Mouse (Mus musculus) gastrocnemius, postnatal 10 days (tissue): ENCODE data around the gene Lyl1. TPM values are rescaled to one million over a fixed set of nuclear protein-coding genes. Genes with fewer than 3 reads are reported as not detected.

ENCODE experiments used
- DNase-seq: peaks from one replicate; pipeline ENCODE4 v3.0.0; 2021; ENCODE audit warnings: mixed read lengths
- total RNA-seq, 2 experiments: library from RNA; stranded (reverse); gene quantifications; 2 replicates each; pipeline ENCODE4 v1.2.3; 2021

Gene Lyl1
- total RNA-seq, 2 experiments from 2014 or later = 3.3 to 5.4 TPM

DNA sequence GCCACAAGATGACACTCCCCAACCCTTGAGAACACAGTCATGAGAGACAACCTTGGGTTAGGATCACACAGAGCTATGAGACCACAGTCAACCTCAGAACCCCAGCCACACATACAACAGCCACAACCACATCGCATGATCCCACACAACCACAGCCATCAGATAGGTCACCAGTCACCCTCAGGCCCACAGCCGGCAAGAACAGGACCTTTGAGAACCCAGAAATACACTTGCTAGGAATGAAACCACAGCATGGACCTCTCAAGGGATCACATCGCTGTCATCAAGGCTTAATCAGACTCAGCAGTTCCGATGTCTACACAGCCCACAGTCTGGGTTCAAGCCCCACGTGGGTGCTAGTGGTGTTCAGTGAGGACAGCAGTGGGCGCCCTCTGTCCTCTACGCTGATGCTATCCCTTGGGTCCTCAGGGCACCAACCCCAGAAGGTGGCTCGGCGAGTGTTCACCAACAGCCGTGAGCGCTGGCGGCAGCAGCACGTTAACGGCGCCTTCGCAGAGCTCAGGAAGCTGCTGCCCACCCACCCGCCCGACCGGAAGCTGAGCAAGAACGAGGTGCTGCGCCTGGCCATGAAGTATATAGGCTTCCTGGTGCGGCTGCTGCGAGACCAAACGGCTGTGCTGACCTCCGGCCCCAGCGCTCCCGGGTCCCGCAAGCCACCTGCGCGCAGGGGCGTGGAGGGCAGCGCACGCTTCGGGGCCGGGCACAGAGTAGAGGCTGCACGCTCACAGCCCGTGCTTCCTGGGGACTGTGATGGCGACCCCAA, 2.4 kb downstream of the Lyl1 start:
- DNase-seq = peak; percentile 33

DNA sequence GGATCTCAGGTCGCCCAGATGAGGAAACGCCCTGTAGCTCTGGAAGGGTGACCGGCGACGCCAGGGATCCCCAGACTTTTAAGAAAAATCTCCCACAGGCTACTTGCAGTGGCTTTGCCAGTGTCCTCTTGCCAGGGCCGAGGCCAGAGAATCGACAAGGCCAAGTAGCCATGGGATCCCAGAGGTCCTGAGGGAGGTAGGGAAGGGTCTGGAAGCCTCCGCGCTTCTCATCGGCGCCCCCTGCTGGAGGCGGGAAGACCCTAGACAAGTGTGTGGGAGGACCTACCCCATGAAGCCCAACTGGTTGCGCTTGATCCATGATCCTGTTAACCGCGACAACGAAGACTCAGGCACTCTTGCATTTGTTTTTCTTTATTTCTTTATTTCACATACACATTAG, 3.1 kb downstream of the Lyl1 start:
- DNase-seq = peak; percentile 86

DNA sequence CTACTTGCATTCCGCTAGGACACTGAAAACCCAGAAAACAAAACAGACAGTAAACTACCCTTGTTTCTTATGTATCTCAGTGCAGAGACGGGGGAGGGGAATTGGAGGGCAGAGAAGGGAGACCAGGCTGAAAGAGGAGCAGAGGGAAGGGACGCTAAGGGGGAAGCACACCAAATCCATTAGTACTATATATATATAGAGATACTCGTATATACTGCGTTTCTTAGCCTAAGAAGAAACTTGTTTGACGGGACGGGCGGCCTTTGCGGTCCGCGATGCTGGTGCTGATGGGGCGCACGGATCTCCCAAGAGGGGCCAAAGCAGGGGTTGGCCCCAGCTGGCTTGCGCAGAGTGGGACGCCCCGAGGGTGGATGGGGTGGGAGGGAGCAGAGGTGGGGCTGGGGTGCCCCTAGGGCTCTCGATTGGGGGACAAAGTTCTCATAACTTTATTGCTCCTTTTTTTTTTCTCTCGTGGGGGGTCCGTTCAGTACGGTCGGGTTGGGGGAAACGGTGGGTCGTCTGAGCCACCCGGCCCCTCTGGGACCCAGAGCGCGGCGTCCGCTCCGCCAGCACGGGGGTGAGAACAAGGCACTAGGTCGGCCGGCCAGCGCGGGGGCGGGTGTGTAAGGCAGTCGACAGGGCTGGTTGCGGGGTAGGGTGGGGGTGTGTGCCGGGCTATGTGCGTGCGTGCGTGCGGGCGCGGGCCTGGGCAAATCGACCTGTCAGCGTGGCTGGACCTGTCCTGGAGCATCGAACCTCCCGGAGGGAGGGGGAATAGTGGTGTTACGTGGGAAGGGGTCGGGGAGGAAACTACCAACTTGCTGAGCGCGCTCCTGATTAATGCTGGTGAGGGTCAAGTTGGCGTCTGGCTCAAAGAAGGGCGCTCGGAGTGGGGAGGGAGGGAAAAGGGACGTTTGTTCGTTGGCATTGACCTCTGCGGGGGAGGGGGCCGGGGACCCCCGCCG, 3.9 kb downstream of the Lyl1 start:
- peak; percentile 48 for DNase-seq

DNA sequence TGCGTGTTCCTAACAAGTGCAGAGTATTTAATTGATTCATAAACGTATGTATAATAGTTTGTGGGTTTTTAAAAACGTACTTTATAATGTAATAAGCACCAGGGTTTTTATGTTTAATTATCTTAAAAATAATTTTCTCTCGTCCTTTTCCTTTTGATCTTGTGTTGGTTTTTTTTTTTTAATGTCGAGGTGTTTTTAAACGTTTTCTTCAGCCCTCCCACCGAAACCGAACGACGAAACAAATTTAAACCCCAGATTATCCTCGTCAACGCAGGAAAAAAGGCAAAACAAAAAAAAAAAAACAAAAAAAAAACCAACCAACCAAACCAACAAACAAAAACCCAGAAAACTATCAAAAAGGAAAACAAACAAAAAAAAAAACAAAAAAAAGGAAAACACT, 4.7 kb downstream of the Lyl1 start:
- DNase-seq = no peak

DNA sequence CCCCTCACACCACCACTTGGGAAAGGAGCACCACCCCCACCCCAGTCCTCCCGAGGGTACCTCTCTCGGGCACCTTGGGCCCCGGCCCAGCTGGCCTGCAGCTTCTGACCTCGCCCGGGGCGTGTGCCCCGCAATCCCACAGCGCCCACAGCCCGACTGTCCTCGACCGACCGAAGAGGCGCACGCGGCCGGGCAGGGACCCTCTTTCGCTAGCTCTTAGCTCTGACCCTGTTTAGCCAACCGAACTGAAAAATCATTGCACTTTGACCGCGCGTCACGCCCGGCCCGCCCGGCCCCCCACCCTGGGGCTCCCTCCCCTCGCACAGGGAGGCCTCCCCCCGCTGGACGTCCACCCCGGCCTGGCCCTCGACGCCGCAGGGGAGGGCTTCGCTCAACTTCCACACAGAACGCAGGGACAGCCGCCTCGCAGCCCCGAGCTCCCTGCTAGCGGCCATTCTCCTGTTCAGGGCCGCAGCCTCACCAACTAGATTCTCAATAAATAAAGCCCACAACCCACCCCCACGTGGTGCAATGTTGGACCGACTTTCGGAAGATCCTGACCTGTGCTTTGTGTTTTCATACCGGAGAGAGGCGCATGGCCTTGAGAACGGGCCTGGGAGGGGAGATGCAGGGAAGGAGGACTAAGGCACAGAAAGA, 5.5 kb downstream of the Lyl1 start:
- DNase-seq = peak; percentile 43

DNA sequence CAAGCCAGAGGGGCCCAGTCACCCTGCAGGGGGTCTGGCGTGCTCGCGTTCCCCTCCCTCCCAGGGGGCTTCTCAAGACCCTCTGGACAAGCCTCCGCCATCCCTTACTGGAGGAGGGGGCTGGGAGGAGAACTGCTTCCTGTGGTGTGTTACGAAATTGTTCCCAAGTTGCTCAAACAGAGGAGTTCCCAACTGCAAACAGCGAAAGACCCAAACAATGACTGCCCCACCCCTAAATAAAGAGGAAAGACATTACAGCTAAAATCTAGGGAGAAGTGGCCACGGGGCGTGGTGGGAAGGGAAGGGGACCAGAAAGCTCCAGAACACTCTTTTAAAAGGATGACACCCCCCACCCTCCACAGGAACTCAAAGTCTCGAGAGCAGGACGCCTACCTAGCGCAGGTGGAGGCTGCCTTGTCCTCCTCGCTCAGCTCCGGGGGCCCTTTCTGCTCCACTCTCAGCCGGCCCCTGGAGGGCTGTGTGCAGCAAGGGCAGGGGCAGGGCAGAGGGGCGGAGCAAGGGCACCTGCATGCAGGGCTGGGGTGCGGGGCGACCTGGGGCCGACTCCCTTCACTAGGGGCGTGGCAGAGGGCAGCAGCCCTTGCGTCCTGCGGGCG, 6.1 kb downstream of the Lyl1 start:
- DNase-seq = peak; percentile 42

DNA sequence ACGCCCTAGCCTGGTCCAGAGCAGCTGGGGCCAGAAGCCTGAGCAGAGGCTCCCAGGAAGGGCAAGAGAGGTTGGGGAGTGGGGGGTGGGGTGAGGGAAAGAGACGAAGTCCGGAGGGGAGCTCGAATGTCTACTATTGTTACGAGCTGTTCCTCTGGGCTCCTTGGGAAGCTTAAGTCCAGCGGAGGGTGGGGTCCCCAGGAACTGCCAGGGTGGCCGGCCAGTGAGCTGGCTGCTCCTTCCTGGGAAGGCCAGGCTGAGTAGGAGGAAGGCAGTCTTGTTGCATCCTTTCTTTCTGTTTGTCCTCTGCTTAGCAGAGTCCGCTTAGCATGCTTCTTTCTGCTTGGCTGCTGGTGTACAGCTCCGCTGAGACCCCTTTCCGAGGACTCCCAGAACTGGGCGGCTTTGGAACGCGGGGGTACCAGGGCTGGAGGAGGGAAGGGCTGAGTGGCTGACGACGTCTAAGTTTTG, 6.8 kb downstream of the Lyl1 start:
- peak; percentile 42 for DNase-seq

DNA sequence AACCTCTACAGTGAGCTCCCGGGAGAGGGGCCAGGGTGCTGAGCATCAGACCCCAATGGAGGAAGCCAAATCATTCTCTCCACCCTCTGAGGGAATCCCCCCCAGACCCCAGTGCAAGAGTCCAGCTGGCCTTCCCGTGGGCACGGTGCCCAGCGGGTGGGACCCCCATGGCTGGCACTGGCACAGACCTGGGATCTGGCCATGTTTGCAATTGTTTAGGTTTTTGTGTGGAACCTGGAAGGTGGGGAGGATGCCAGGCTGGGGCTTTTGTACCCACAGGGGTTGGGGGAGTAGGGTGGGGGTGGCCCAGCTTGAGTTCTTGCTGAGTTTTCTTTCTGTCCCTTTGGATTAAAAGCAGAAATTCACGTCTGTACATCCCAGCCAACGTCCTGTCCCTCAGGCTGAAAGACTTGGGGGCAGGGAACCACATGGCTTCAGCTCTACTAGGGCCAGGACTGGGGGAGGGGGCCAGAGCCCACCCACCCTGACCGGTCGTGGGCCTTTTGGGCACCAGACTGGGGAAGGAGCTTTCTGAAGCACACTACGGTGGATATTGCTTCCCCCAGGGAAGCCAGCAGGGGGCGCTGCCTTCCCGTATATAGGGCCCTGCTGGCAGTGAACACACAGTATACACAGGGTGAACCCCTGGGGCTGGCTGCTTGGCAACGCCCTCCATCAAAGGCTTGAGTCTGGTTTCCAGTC, 7.7 kb downstream of the Lyl1 start:
- DNase-seq = peak; percentile 89

DNA sequence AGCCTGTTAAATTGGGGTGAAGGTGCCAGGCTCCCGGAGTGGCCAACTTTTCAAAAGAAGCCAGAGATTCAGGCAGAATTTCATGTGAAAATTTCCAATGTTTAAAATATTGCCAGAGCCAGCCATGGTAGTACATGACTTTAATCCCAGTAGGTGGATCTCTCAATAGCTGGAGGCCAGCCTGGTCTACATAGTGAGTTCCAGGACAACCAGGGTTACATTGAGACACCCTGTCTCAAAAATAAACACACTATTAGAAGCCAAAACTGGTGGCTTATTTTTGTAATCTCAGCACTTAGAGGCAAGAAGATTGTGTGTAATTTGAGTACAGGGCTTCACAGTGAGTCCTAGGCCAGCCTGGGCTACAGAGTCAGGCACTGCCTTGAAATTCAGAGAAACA, 8.7 kb downstream of the Lyl1 start:
- no peak for DNase-seq

DNA sequence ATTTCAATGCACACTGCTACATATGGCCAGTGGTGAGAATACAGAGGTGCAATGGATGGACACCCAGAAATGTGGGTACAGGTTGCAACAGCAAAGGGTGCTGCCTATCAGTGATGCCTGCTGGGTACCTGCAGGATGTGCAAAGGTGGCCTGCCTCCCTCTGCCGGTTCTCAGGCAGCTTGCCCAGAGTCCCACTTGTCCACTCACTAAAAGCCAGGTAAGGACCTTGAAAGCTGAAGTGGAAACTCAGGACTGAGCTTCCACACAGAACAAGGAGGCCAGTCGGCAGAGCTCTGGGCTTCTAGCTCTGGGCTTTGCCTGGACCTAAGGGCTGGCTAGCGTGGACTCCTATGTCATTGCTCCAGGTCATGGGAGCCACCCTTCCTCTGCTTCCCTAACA, 10.1 kb downstream of the Lyl1 start:
- peak; percentile 10 for DNase-seq

DNA sequence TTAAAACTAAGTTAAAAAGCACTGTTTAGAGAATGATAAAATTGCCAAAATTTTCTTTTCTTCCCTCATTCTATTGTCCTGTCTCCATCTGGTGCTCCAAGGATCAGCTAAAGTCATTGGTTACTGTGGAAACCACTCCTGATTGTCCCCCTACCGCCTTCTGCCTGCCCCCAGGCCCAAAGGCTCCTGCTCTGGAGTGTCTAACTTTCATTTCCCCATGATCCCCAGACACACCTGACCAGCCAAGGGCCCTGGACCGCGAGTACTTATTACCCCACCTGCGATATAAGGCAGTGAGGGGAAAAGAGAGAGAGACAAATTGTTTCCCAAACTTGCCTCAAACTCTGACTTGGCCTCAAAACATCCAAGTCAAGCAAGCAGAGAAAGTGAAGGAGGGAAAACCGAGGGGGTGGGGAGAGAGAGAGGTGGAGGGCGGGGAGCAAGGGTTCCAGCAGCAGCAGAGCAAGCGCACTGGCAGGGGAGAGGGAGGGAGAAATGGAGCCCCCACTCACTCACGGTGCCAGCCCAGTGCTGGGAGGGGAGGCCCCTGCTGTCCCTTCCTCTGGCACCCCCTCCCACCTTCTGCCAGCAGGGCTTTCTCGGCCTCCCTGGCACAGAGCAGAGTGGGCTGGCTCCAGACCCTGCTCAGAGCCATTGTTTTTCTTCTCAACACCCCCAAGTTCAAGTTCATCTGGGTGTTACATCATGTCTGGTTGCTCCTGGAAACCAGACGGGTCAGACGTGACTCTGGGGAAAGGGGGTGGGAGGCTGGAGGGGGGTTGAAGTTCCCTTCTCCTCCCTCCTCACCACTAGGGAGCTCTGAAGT, 10.9 kb downstream of the Lyl1 start:
- peak; percentile 50 for DNase-seq

DNA sequence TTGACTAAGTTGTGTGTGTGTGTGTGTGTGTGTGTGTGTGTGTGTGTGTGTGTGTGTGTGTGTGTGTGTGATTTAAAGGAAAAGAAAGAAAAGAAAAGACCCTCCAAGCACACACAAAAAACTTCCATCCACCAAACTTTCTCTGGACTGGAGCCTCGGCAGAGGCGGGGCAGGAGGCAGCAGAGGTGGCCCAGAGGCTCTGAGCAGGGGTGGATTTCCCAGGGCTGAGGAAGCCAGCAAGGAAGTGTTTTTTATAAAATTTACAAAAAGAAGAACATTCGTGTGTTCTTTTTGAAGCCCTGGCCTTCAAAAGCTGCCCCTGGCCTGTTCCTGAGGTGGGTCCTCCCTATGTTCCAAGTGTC, 11.5 kb downstream of the Lyl1 start:
- peak; percentile 41 for DNase-seq

DNA sequence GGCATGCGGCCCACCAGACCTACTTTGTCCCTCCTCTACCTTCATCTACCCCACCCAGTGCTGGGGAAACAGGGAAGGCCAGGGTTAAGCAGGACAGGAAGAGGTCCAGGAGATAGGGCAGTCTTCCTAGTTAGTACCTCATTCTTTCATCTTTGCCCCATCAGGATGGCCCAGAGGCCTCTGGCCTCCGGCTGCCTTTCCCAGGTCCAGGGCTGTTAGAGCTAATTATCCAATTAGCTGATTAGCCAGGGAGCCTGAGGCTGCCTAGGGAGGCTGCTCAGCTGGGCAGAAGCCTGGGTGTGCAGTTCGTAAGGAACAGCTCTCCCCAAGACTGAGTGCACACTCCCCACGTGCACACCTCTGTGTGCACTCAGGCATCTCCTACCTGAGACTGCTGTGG, 12.1 kb downstream of the Lyl1 start:
- no peak for DNase-seq

DNA sequence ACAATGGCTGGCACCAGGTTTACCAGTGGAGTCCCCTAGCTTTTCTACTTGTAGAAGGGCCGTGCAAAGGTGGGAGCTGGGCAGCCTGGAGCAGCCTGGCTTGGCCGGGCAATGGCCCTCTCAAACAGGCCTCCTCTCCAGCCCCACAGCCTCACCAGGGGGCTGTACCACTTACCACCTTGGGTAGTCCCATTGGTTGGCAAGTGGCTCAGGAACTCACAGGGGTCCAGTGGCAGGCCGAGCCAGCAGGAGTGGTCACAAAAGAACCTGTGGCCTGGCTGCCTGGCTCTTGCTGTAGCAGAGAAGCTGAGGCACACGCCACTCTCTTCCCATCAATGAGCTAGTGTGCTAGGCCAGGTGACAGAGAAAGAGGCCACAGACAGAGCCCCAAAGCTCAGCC, 12.9 kb downstream of the Lyl1 start:
- DNase-seq = no peak

DNA sequence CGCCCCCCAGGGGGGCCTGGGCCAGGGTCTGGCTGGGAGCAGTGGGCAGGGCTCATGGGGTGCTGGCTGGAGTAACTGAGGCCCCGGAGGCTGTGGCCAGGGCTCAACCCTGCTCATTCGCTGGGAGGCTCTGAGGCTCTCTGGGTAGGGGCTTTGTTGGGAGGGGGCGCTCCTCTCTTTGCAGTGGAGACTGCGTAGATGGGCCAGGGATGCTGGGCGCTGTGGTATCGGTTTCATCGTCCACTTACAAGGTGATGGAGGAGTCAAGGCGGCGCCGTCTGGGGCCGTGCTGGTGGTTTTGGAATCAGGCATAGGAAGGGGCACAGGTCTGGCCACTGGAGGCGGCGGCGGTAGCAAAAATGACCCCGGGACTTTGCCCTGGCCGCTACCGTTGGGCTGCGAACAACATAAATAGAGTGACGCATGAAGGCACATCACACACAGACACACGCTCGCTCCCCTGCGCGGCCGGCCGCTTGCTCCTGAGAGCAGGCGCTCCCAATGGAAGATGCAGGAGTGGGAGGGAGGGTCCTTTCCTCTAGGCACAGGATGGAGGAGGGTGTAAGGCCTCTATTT, 14.7 kb downstream of the Lyl1 start:
- peak; percentile 20 for DNase-seq

DNA sequence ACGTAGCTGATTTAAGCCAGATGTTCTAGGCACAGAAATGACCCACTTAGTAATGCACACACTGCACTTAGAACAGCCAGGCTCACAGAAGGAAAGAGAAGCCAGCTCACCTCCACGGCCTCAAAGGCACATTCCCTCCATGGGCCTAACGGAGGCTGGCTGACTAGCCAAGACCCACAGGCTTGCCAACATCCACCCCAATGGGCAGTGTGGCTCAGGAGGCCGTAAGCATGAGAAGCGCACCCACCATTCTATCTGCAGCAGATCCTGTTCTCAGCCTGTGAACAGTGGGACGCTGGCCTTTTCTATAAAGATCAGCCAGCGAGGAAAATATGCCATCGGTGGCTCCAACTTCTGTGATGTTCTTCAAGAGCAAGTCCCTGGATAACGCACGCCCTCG, 15.5 kb downstream of the Lyl1 start:
- no peak for DNase-seq

DNA sequence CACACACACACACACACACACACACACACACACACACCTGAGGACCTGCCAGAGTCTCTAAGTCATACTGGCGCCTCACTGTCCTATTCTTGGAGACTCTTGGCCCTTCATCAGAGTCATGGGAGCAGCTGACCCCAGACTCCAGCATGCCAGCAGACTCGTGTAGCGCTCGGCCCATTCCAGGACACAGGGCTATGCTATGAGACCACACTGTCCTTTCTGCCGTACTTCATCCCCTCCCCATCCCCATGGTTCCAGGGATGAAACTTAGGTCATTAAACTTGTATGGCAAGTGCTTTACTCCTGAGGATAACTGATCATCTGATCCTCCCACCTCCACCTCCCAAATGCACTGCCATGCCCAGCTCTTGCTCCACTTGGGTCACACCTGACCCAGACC, 17.2 kb downstream of the Lyl1 start:
- no peak for DNase-seq

DNA sequence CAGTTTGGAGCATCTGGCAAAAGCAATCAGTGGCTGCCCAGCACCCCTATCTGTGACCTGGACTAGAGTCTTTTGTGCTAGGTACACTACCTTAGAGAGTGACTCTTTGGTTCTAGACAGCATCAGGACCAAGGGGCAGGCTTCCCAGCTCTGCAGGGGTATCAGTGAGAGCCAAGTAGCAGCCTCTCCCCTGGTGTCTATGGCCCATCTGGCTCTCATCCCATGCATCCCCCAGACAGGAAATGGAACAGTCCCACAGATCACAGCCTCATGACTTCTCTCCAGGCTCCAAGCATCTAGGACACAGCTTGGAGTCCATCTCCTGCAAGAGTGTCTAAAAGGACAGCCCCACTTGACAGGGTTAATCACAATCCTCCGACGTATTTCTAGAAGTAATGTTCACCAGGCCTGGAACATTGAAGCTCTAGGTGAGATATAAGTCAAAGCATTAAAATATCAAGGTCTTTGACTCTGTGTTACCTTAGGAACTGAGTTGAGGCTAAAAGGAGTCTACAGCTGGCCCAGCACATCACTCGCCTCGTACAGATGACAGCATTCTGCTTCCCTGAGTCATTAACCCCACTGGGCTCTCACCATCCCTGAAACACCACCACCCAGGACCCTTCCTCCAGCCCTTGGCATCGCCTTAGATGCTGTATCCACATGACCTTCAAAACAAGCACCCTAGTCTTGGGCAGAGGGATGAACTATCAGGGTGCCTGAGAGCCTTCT, 17.9 kb downstream of the Lyl1 start:
- no peak for DNase-seq

DNA sequence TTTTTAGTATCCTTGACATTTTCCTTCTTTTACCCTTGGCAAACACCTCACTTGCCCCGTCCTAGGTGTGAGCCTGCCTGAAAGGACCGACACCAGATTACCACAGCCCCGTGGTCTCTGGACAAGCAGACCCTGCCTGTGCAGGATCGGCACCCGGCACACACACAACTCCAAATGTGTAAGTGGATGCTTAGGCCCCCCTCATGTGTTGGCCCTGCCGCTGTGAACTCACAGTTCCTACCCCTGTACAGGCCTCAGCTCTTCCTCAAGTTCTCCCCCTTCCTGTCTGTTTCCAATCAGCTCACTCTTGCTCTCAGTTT, 21.2 kb downstream of the Lyl1 start:
- no peak for DNase-seq
